Mouse (Mus musculus) limb, embryonic 12.5 days (tissue): ENCODE data around the gene Clec11a. TPM values are rescaled to one million over a fixed set of nuclear protein-coding genes. Genes with fewer than 3 reads are reported as not detected.

Experiments
- ATAC-seq: fragments of 200-750 bp; cut with Nextera tagmentation; 2 replicates; pipeline ENCODE4 v1.8.0; 2017; ENCODE audit warnings: low read depth, moderate TSS enrichment; ENCODE audit not compliant: insufficient number of reproducible peaks, insufficient read depth, low FRiP score, low TSS enrichment
- H3K27ac ChIP-seq: fragments of 300-500 bp; sonication (generic); 2 replicates; pipeline ENCODE4 v1.5.1; 2016; ENCODE audit warnings: mild to moderate bottlenecking, moderate library complexity
- H3K27me3 ChIP-seq: fragments of 300-500 bp; sonication (generic); 2 replicates; pipeline ENCODE4 v1.6.1; 2016; ENCODE audit warnings: mild to moderate bottlenecking, moderate library complexity
- H3K36me3 ChIP-seq: fragments of 300-500 bp; sonication (generic); 2 replicates; pipeline ENCODE4 v1.6.1; 2016; ENCODE audit warnings: mild to moderate bottlenecking, moderate library complexity
- H3K4me1 ChIP-seq: fragments of 300-500 bp; sonication (generic); replicated peaks from 2 replicates; pipeline ENCODE4 v1.6.1; 2016
- H3K4me2 ChIP-seq: fragments of 300-500 bp; sonication (generic); 2 replicates; pipeline ENCODE4 v1.6.1; 2016; ENCODE audit warnings: mild to moderate bottlenecking, moderate library complexity
- H3K4me3 ChIP-seq: fragments of 300-500 bp; sonication (generic); replicated peaks from 2 replicates; pipeline ENCODE4 v1.5.1; 2016; ENCODE audit warnings: mild to moderate bottlenecking
- H3K9ac ChIP-seq: fragments of 300-500 bp; sonication (generic); replicated peaks from 2 replicates; pipeline ENCODE4 v1.6.1; 2016; ENCODE audit warnings: mild to moderate bottlenecking, moderate library complexity
- H3K9me3 ChIP-seq: fragments of 300-500 bp; sonication (generic); 2 replicates; pipeline ENCODE4 v1.6.1; 2016; ENCODE audit warnings: mild to moderate bottlenecking, moderate library complexity
- WGBS: fragments of 180-500 bp; shearing (Covaris S2); methylation state at CpG from one replicate; pipeline ENCODE4 v1.1.7; 2016; 5-methylcytosine and 5-hydroxymethylcytosine counted together
- polyA plus RNA-seq: library from polyadenylated mRNA; unstranded; fragments of >200 nt; fragmentation: Nextera tagmentation; extraction: Ambion mirVana; gene quantifications from 2 replicates; pipeline ENCODE4 v1.2.1, GENCODE M21; 2016

Gene Clec11a
- polyA plus RNA-seq, 1 experiment from 2014 or later: 2.0 TPM

DNA sequence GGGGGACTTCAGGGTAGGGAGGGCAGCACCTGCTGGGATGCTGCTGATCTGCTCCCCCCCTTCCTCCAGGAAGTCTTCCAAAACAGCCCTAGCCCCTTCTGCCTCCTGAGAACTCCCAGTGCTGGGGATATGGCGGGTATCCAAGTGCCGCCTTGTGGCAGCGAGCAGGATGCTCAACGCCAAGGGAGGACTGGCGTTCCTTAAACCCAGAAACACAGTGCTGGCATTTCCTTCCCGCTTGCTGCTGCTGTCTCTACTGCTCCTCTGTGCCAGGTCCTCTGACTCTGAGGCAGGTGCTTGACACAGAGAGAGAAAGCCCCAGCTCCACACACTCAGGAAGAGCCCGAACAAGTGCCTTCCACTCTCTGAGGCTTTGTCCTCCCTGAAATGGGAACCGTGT, 14.2 kb upstream of the Clec11a start:
- Histone ChIP-seq H3K4me2 (no peak overlapping the region), H3K4me1 (no peaks in the 10 kb centered on the region), H3K9me3 (no peaks in the 10 kb centered on the region), H3K27me3 (peaks cover 35% of the 10 kb centered on the region), H3K36me3 (peaks cover 6% of the 10 kb centered on the region; the same call in 1 of the 2 replicates), H3K27ac (no peak overlapping the region), H3K4me3 (no peak overlapping the region), H3K9ac (no peak overlapping the region)
- no peak for ATAC-seq
- 55% methylated on average over 8 of the region's 8 CpGs for WGBS

DNA sequence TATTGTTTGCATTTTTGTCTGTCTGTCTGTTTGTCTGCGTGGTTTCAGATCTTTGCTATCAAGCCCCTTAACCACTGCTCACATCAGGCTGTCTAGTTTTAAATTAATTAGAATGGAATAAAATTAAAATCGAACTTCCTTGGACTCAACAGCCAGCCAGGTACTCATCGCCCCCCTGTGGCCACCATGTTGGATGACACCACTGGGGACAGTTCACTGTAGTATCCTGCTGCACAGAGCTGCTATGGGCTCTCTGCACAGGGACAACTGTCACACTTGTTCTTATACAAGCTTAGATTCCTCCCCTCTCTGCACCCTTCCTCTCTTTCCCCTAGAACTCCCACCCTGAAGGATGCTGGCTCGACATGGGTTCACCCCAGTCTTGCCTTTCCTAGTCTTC, 11.2 kb upstream of the Clec11a start:
- Histone ChIP-seq H3K36me3 (peaks cover 6% of the 10 kb centered on the region; the same call in 1 of the 2 replicates), H3K4me3 (no peak overlapping the region), H3K9me3 (no peaks in the 10 kb centered on the region), H3K4me2 (no peak overlapping the region), H3K4me1 (no peaks in the 10 kb centered on the region), H3K9ac (no peak overlapping the region), H3K27ac (no peak overlapping the region), H3K27me3 (peaks cover 17% of the 10 kb centered on the region)
- ATAC-seq: no peak
- 39% methylated on average over 4 of the region's 4 CpGs for WGBS

DNA sequence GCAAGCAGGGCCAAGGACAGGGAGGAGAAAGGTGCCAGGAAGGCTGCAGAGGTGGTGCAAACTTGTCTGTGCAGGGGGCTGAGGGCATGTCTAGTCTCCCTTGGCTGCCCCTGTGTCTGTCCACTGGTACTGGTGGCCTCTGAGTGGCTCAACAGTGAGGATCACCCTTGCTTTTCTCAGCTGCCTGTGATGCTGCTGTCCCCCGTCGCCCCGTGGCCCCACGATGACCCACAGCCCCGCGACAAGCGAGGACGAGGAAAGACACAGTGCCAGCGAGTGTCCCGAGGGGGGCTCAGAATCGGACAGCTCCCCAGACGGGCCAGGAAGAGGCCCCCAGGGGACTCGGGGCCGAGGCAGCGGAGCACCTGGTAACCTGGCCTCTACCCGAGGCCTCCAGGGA, 5.8 kb upstream of the Clec11a start:
- WGBS: 59% methylated on average over 16 of the region's 16 CpGs
- ATAC-seq: no peak

GRCm38 (mm10) chr7:44311713-44312304, 5.1 kb upstream of the Clec11a start:
- no peaks in the 10 kb centered on the region for H3K36me3 ChIP-seq
- H3K4me1 ChIP-seq: peaks cover 37% of the 10 kb centered on the region
- H3K27me3 ChIP-seq: peaks cover 65% of the 10 kb centered on the region
- no peak overlapping the region for H3K9ac ChIP-seq
- no peaks in the 10 kb centered on the region for H3K9me3 ChIP-seq
- peak; percentile 13 for ATAC-seq
- H3K4me2 ChIP-seq: peak overlapping the region; percentile 98
- H3K27ac ChIP-seq: no peak overlapping the region
- 10% methylated on average over 6 of the region's 6 CpGs for WGBS
- H3K4me3 ChIP-seq: peak overlapping the region; percentile 54

More for the DNA sequence above, 5.8 kb upstream of the Clec11a start:
- Histone ChIP-seq H3K4me2 (no peak overlapping the region), H3K27ac (no peak overlapping the region), H3K4me3 (no peak overlapping the region), H3K9me3 (no peaks in the 10 kb centered on the region), H3K4me1 (peaks cover 30% of the 10 kb centered on the region), H3K27me3 (peaks cover 60% of the 10 kb centered on the region), H3K9ac (no peak overlapping the region), H3K36me3 (no peaks in the 10 kb centered on the region)

DNA sequence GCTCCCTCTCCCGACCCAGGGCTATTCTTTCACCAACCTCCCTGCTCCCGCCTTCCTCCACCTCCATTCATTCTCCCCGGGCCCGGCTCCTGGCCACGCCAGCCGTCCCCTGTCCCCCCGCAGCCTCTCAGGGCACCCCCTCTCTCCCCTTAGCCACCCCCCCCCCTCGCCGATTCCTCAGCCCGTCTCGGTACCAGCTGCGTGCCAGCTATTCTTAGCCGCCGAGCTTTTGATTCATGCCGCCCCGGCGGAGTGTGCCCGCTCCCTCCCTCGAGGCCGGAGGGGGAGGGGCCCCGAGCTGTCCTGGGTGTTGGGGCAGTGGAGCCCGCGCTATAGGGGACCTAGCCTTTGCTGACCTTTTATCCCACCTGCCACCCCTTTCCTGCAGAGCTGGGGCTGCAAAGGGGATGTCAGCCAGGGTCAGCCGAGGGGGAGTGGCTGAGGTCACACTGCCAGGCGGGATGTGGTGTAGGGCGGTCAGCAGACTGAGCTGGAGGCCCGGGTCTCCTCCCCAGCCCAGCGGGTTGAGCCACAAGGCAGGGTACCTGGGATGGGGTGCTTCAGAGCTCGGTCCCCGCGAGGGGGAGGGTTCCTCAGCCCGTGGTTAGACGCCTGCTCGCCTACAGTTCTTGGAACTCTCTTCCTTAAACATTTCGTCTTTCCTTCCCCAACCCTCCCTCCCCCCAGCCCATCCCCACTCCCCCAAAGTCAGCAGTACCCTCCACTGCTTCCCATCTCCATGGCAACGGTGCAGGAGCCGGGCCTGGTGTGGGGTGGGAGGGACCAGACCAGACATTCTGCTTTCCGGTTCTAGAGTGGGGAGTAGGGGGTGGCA, 4.4 kb upstream of the Clec11a start:
- Histone ChIP-seq H3K9ac (peak overlapping the region; percentile 64), H3K27ac (no peak overlapping the region), H3K4me3 (peak overlapping the region; percentile 54), H3K27me3 (peaks cover 68% of the 10 kb centered on the region), H3K9me3 (no peaks in the 10 kb centered on the region), H3K4me1 (peaks cover 43% of the 10 kb centered on the region), H3K4me2 (peak overlapping the region; percentile 98), H3K36me3 (no peaks in the 10 kb centered on the region)
- ATAC-seq: no peak
- WGBS: under 1% methylated on average over 38 of the region's 38 CpGs

DNA sequence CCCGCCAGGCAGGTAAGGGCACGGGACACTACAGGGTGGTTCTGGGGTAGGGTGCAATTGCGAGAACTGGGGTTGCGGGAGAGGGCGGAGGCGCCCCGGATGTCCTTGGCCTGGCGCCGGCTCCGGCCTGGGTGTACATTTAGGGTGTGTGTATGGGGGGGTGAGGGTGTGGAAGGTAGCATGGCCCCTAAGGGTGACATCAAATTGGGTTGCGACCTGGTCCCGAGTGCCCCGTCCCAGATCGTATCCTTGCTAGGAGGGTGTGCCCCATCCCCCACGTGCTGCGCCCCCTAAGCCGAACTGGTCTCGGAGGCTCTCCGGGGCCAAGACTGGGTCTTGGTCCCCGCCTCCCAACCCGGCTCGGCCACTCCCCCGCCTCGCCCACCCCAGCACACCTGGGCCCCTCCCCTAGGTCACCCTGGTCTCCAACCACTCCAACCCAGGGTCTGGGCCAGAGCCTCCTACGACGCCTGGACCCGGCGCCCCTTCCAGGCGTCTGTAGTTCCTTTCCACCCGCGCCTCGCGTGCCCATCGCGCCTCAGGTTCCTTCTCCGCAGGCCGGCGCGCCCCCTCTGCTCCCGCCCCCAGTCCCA, 3.7 kb upstream of the Clec11a start:
- peak overlapping the region; percentile 64 for H3K9ac ChIP-seq
- H3K27ac ChIP-seq: no peak overlapping the region
- H3K4me3 ChIP-seq: peak overlapping the region; percentile 54
- under 1% methylated on average over 33 of the region's 40 CpGs for WGBS
- H3K9me3 ChIP-seq: no peaks in the 10 kb centered on the region
- peak overlapping the region; percentile 98 for H3K4me2 ChIP-seq
- no peaks in the 10 kb centered on the region for H3K36me3 ChIP-seq
- H3K4me1 ChIP-seq: peaks cover 48% of the 10 kb centered on the region
- H3K27me3 ChIP-seq: peaks cover 68% of the 10 kb centered on the region
- peak; percentile 13; the same call in 1 of the 2 replicates for ATAC-seq

- no peaks in the 10 kb centered on the region for H3K36me3 ChIP-seq
- peak within 1 kb of the TSS; percentile 64 for H3K9ac ChIP-seq
- peaks cover 48% of the 10 kb centered on the region for H3K4me1 ChIP-seq
- no peaks in the 10 kb centered on the region for H3K9me3 ChIP-seq
- H3K27ac ChIP-seq: no peak within 1 kb of the TSS
- peak within 1 kb of the TSS; percentile 98 for H3K4me2 ChIP-seq
- H3K4me3 ChIP-seq: peak within 1 kb of the TSS; percentile 54
- WGBS: 14% methylated on average over 18 of the region's 22 CpGs
- peaks cover 68% of the 10 kb centered on the region for H3K27me3 ChIP-seq
- ATAC-seq: no peak
Measured at GRCm38 (mm10) chr7:44309475-44310284, 3.0 kb upstream of the Clec11a start, which contains the start of gene Shank1. Gene Shank1 (plus strand): TSS chr7:44310253.

- Histone ChIP-seq H3K36me3 (no peaks in the 10 kb centered on the region), H3K4me1 (peaks cover 55% of the 10 kb centered on the region), H3K27ac (peak overlapping the region; percentile 45), H3K9me3 (no peaks in the 10 kb centered on the region), H3K4me3 (no peak overlapping the region), H3K9ac (peak overlapping the region; percentile 34), H3K27me3 (peaks cover 61% of the 10 kb centered on the region), H3K4me2 (peak overlapping the region; percentile 24; the same call in 1 of the 2 replicates)
- ATAC-seq: no peak
- WGBS: 20% methylated on average over 9 of the region's 9 CpGs
Measured at GRCm38 (mm10) chr7:44307261-44308020, 739 bp upstream of the Clec11a start.

DNA sequence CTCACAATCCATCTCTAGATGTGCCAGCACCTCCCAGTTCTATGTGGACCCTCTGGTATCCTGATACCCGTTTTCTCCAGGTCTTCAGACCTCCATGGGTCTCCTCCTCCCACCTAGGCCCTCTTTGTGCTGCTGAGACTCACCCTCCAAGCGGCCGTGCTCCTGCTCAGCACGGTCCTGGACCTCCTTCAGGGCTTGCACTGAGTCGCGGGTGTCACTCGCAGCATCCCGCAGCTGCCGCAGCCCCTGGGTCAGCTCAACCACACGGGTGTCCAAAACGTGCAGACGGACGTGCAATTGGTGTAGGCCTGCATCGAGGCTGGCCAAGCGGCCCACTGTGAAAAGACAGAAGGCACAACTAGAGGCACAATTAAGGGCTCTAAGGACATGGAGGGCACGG, 1.0 kb downstream of the Clec11a start:
- peak; percentile 8 for ATAC-seq
- peak overlapping the region; percentile 64 for H3K27ac ChIP-seq
- H3K9ac ChIP-seq: no peak overlapping the region
- no peaks in the 10 kb centered on the region for H3K9me3 ChIP-seq
- WGBS: 11% methylated on average over 16 of the region's 16 CpGs
- H3K4me1 ChIP-seq: peaks cover 41% of the 10 kb centered on the region
- H3K36me3 ChIP-seq: no peaks in the 10 kb centered on the region
- H3K27me3 ChIP-seq: peaks cover 43% of the 10 kb centered on the region
- peak overlapping the region; percentile 67 for H3K4me3 ChIP-seq
- peak overlapping the region; percentile 73 for H3K4me2 ChIP-seq
